Mouse (Mus musculus) liver, embryonic 14.5 days (tissue): ENCODE results near the gene Gm10282. TPM values are rescaled to one million over a fixed set of nuclear protein-coding genes. Genes with fewer than 3 reads are reported as not detected.

Source experiments
- ATAC-seq: fragments of 200-750 bp; cut with Nextera tagmentation; 2 replicates; pipeline ENCODE4 v1.8.0; 2017; ENCODE audit warnings: moderate number of reproducible peaks, mild to moderate bottlenecking, moderate library complexity; ENCODE audit not compliant: insufficient read depth
- DNase-seq, 3 experiments: peaks; one replicate each; pipeline ENCODE4 v3.0.0-alpha.2; 2012 to 2013; ENCODE audit warnings: low read depth in 3 of 3, low spot score in 3 of 3
- H3K27ac ChIP-seq: fragments of 300-500 bp; sonication (generic); 2 replicates; pipeline ENCODE4 v1.5.1; 2014; ENCODE audit warnings: moderate library complexity, mild to moderate bottlenecking, control low read depth, inconsistent platforms
- H3K27me3 ChIP-seq: fragments of 300-500 bp; sonication (generic); 2 replicates; pipeline ENCODE4 v1.6.1; 2014; ENCODE audit warnings: mild to moderate bottlenecking, low read length, moderate library complexity; ENCODE audit not compliant: control insufficient read depth, insufficient read depth
- H3K36me3 ChIP-seq: fragments of 300-500 bp; sonication (generic); replicated peaks from 2 replicates; pipeline ENCODE4 v1.6.1; 2014; ENCODE audit warnings: low read depth; ENCODE audit not compliant: control insufficient read depth, insufficient read depth
- H3K4me1 ChIP-seq, 2 experiments: fragments of 200-500 bp in 1 of 2; fragments of 300-500 bp in 1 of 2; sonication (generic) in 1 of 2; replicated peaks; 2 replicates each; pipeline ENCODE4 v1.6.1; 2012 to 2014; ENCODE audit warnings: antibody characterized with exemption in 1 of 2, inconsistent platforms in 1 of 2, low read length in 1 of 2; ENCODE audit not compliant: control insufficient read depth in 2 of 2, insufficient read depth in 2 of 2
- H3K4me2 ChIP-seq: fragments of 300-500 bp; sonication (generic); 2 replicates; pipeline ENCODE4 v1.6.1; 2014; ENCODE audit warnings: low read depth, mild to moderate bottlenecking, control low read depth, moderate library complexity
- H3K4me3 ChIP-seq, 2 experiments: fragments of 200-500 bp in 1 of 2; fragments of 300-500 bp in 1 of 2; sonication (generic) in 1 of 2; 2 replicates each; pipeline ENCODE4 v1.5.1; 2012 to 2014; ENCODE audit warnings: low read depth in 2 of 2, low read length in 2 of 2, mild to moderate bottlenecking in 2 of 2, control low read depth in 1 of 2, inconsistent platforms in 1 of 2, moderate library complexity in 1 of 2; ENCODE audit not compliant: insufficient read depth in 1 of 2
- H3K9ac ChIP-seq: fragments of 300-500 bp; sonication (generic); replicated peaks from 2 replicates; pipeline ENCODE4 v1.6.1; 2014; ENCODE audit warnings: mild to moderate bottlenecking, control low read depth, moderate library complexity
- H3K9me3 ChIP-seq: fragments of 300-500 bp; sonication (generic); 2 replicates; pipeline ENCODE4 v1.6.1; 2016; ENCODE audit warnings: low read length, mixed read lengths; ENCODE audit not compliant: control insufficient read depth
- CTCF ChIP-seq: IDR thresholded peaks from 2 replicates; pipeline ENCODE4 v1.5.1; 2016; ENCODE audit warnings: antibody characterized with exemption, low read depth, control low read depth
- EP300 ChIP-seq: IDR thresholded peaks from 2 replicates; pipeline ENCODE4 v1.6.1; 2016; ENCODE audit warnings: antibody characterized with exemption, low read depth
- WGBS: fragments of 180-500 bp; shearing (Covaris S2); extraction: QIAGEN DNeasy Blood & Tissue Kit; methylation state at CpG from one replicate; pipeline ENCODE4 v1.1.7; 2014; ENCODE audit not compliant: insufficient replicate concordance; 5-methylcytosine and 5-hydroxymethylcytosine counted together
- polyA plus RNA-seq, 2 experiments: library from polyadenylated mRNA; depleted of rRNA in 1 of 2; stranded (reverse) in 1 of 2; unstranded in 1 of 2; fragments of >200 nt; fragmentation: Nextera tagmentation in 1 of 2; extraction: Ambion mirVana in 1 of 2; gene quantifications; 2 replicates each; pipeline versions ENCODE4 v1.2.1 to v1.2.3; 2012 to 2014

The Gm10282 gene
- polyA plus RNA-seq, 2 experiments, result 7.3 to 7.4 TPM

- H3K27ac ChIP-seq, result no peak overlapping the region
- H3K9ac ChIP-seq, result no peak overlapping the region
- no peak for TF ChIP-seq EP300
- no peak for TF ChIP-seq CTCF
- DNase-seq (no peak), ATAC-seq (no peak)
- H3K4me1 ChIP-seq, result peaks cover 0 to 9% of the 10 kb centered on the region in 2 experiments; a peak in 2 of 4 replicates
- WGBS, result 61% methylated on average over 25 of the region's 25 CpGs
- peaks cover 29% of the 10 kb centered on the region for H3K27me3 ChIP-seq
- H3K4me2 ChIP-seq, result peak overlapping the region; percentile 74
- no peaks in the 10 kb centered on the region for H3K36me3 ChIP-seq
- no peaks in the 10 kb centered on the region for H3K9me3 ChIP-seq
- H3K4me3 ChIP-seq, result peak overlapping the region; percentile 14 to 23
These were observed 15.9 kb upstream of the Gm10282 start for GRCm38 (mm10) chr8:72320803-72321583.

GRCm38 (mm10) chr8:72319921-72320802 is 15.1 kb upstream of the Gm10282 start:
- peak overlapping the region; percentile 23 to 47 for H3K4me3 ChIP-seq
- H3K4me1 ChIP-seq, result peaks cover 0 to 9% of the 10 kb centered on the region in 2 experiments; a peak in 2 of 4 replicates
- no peak for DNase-seq
- H3K9ac ChIP-seq, result no peak overlapping the region
- H3K9me3 ChIP-seq, result no peaks in the 10 kb centered on the region
- WGBS, result 10% methylated on average over 48 of the region's 55 CpGs
- H3K36me3 ChIP-seq, result no peaks in the 10 kb centered on the region
- H3K27me3 ChIP-seq, result peaks cover 29% of the 10 kb centered on the region
- peak overlapping the region; percentile 74 for H3K4me2 ChIP-seq
- no peak for TF ChIP-seq EP300
- TF ChIP-seq CTCF, result no peak
- no peak overlapping the region for H3K27ac ChIP-seq
- ATAC-seq, result no peak

- DNase-seq (no peak), ATAC-seq (no peak)
- Histone ChIP-seq H3K4me2 (peak overlapping the region; percentile 74), H3K36me3 (no peaks in the 10 kb centered on the region), H3K4me1 (peaks cover 0 to 9% of the 10 kb centered on the region in 2 experiments; a peak in 2 of 4 replicates), H3K4me3 (peak overlapping the region; percentile 40 to 47), H3K27me3 (peaks cover 29% of the 10 kb centered on the region), H3K9me3 (no peaks in the 10 kb centered on the region), H3K9ac (no peak overlapping the region), H3K27ac (no peak overlapping the region)
- 1% methylated on average over 40 of the region's 48 CpGs for WGBS
- TF ChIP-seq CTCF, result no peak
- no peak for TF ChIP-seq EP300
These were observed 14.3 kb upstream of the Gm10282 start for GRCm38 (mm10) chr8:72319397-72319796.

GRCm38 (mm10) chr8:72318801-72319322 is 13.8 kb upstream of the Gm10282 start, which contains the start of gene Klf2:
Gene Klf2 (plus strand): TSS chr8:72319033.
- Histone ChIP-seq H3K4me3 (peak within 1 kb of the TSS; percentile 40 to 47), H3K27ac (no peak within 1 kb of the TSS), H3K4me2 (peak within 1 kb of the TSS; percentile 74), H3K27me3 (peaks cover 29% of the 10 kb centered on the region), H3K9ac (0 out of 2 replicates have a peak within 1 kb of the TSS, but pooled peaks have one; percentile 27), H3K4me1 (peaks cover 0 to 9% of the 10 kb centered on the region in 2 experiments; a peak in 2 of 4 replicates), H3K36me3 (no peaks in the 10 kb centered on the region), H3K9me3 (no peaks in the 10 kb centered on the region)
- whole genome bisulfite sequencing, result under 1% methylated on average over 44 of the region's 46 CpGs
- TF ChIP-seq EP300 (0 out of 2 replicates have a peak, but pooled peaks have one; percentile 13), CTCF (no peak)
- peak; percentile 67 to 79 (median 71) for DNase-seq
- peak; percentile 92 for ATAC-seq
